Mouse (Mus musculus) kidney, postnatal 10 days (tissue): ENCODE measurements around the gene Dydc1.
"Not testable (repeated sequence)": the region's sequence is repeated elsewhere in the genome, so short reads cannot be mapped to it uniquely, and the experiment has no call there.

Experiments
- DNase-seq: peaks from one replicate; pipeline ENCODE4 v3.0.0; 2021; ENCODE audit warnings: mixed read lengths

Dydc1 gene

DNA sequence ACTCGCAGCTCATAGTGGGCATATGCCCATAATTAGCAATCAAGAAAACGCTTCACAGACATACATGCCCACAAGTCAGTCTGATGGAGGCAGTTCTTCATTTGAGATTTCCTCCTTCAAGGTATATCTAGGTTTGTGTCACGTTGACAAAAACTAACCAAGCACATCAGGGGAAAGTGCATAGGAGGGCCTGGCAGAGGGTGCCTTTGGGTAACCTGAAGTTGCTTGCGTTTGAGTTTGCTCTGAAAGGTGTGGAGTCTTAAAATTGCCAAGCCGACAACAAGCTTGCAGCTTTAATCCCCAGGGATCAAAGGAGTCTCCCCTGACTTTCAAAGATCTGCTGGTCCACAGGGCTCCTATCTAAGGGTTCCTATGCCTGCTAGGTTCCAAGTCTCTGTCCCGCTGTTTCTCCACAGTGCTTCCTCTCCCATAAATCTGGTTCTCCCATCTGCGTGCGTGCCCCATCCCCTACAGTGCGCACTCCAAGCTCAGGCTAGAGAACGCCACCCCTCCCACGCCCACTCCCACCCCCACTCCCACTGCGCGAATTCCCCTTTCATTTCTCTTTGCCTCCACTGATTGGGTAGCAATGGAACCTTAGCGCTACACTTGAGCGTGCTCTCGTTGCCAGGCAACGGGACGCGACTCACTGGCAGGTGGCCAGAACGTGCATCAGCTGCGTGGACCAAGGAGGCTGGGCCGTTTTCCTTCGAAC, at the start of gene Dydc1:
TSS of gene Dydc1 (plus strand) at position 683 of the 715 bp plus-strand sequence.
- peak; percentile 83 for DNase-seq

DNA sequence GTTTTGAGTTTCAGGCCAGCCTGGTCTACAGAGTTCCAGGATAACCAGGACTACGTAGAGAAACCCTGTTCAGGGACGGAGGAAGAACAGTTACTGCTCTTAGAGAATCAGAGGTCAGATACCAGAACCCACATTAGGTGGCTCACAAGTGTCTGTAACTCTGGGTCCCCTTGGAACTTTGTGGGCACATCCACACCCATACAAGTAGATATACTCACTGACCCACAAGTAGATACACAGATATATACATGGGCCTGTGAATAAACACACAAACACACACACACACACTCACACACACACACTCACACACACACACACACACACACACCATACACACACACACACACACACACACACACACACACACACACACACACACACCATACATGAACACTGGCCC, 47.6 kb upstream of the Dydc1 start:
- no peak for DNase-seq

DNA sequence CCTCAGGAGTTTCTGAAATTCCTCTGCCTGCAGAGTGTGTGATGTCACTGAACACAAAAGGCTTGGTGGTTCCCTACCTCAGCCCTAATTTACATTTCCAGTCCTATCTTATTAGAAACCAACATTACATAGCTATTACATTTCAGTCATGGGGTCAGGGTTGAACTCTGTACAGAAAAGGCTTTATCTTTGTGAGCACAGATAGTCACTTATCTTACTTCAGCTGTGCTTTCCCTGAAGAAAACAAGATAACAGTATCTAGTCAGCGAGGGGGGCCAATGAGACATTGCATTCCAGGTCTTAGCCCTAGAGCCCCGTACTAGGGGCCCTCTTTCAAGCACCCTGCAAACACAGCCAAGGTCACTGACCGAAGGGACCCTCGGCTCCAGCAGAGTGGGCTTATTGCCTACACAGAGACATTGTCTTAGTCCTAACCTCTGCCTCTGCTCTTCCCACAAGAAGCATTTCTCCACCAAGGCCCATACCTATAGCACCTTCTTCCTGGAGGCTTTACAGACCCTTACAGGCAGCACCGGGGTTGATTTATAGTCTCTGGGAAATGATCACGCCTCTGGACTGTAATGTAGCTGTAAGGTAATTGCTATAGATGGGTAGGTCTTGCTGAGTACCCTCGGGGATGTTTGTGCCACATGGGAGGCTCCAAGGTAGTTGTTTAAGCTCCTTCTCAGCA, 47.0 kb upstream of the Dydc1 start:
- DNase-seq = no peak

DNA sequence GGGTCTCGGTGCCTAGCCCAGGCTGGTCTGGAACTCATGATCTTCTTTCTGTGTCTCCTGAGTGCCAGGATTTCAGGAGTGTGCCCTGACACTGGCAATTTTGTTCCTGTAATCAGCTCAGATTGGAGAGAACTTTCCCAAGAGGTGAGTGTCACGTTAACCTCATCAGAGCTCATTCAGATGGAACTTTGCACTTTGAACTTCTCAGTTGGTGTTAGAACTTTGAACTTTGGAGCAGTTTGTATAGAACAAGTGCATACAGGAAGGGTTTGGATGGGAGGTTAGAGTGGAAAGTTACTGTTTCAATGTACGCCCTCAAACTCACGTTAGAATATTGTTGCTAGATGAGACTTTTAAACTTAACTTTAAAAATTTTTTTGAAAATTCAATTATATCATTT, 43.4 kb upstream of the Dydc1 start:
- DNase-seq = no peak

DNA sequence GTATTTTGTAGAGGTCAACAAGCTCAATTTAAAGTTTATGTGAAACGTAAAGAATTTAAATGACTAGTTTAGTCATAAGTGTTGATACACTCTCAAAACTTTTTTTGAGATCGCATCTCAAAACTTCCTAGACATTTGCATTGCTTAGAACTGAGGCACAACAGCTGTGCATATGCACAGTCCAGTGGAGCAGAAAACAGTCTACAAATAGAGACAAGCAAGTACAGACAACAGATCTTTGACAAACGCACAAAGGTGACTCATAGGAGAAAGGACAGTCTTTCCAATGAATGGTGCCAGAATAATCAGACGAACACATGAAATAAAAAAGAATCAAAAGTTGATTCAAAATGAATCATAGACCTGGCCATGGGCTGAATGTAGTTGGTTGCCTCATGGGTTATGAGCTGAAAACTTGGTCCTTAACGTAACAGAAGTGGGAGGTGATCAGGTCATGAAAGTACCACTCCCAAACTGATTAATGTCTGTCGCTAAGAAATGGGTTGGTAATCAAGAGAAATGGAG, 41.7 kb upstream of the Dydc1 start:
- no peak for DNase-seq

DNA sequence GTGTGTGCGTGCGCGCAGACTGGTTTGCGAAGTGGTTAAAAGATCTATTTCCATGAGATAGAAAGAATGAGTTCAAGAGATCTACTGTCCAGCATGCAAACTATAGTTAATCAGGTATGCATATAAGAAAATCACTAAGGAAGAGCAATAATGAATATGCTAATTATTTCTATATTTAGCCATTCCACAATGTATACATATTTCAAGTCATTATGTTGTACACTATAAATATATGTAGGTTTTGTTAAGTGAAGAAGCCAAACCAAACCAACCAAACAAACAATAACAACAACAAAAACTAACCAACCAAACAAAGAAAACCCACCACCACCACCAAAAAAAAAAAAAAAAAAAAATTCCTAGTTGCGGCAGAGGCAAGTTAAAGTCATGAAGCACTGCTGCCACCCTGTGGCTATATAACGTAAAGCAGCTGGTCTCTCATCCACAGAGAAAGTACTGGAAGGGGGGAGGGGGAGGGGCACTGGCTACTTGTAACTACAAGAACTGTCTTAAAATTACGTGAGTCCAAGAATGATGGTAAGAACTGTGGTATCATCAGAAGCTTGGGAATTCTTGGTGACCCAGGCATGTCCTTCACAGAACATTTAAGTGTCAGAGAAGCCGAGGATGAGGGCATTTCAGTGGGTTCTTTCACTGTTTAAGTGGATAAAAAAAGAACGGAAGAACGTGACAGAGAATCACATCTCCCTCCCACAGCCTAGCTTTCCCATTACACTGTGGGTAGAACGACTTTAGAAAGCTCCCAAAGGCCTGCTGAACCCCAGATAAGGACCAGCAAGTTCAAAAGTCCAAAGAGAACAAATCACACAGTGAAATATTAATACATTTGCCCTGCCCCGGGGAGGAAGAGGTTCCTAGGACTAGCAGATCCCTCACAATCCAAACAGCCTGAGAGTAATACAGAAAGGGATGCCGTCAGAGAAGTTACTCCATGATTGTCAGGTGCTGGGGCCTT, 39.3 kb upstream of the Dydc1 start:
- peak; percentile 94 for DNase-seq

DNA sequence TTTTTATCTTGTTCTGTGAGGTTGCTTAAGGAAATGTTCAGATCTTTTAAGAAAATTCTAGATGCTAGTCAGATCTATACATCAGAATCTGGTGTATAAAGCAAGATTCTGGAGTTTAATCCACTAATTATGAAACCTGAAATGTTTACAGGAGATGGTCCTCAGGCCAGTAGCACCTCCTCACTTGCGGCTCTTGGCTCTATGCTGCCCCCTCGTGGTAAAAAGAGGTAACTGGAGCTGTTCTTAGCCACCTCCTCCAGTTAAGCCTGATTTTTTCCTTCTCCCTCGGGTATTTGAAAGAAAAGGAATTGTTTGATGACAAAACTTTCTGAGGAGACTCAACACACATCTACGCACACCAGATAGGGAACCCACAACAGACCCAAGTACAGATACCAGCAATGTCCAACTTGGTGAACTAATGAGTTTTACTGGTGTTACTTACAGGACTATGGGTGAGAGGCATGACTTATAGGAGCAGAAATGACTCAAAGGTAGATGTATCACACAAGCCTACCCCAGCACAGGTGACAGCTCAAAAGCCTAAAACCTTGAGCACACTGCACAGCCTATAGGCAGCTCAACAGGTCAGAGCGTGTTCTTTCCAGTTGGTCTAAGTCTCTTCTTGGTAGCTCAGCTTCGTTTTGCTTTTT, 37.4 kb upstream of the Dydc1 start:
- DNase-seq = peak; percentile 80

DNA sequence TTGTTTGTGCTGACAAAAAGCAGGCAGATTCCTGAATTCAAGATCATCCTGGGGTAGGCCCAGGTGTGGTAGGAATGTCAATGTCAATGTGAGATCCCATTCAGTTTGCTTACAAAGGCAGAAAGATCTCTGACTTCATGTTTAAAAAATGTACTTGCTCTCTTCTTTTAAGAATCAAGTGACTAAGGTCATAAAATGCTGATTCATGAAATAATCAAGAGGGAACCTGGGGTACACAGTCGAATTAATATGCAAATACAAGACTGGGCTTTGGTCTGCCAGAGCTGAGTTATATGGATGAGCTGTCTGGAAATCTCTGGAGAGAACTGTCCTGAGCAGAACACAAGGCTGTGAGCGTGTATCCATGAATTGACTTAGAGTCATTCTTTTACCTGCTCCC, 25.3 kb upstream of the Dydc1 start:
- no peak for DNase-seq

DNA sequence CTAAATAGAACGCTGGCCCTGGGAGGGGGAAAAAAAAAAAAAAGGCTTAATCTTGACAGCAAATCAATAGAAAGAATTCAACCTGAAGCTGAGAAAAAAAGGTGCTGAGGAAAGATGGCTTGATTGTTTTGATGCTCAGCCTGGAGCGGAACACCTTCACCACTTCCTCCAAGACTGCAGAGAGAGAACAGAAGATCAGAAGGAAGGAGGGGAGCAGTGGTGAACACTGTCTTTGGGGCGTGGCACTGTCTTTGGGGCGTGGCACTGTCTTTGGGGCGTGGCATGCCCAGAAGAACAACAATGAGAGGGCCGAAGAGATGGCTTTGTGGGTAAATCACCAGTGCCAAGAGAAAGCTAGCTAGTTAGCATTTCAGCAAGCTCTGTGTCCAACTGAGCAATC, 22.2 kb upstream of the Dydc1 start:
- DNase-seq = no peak

DNA sequence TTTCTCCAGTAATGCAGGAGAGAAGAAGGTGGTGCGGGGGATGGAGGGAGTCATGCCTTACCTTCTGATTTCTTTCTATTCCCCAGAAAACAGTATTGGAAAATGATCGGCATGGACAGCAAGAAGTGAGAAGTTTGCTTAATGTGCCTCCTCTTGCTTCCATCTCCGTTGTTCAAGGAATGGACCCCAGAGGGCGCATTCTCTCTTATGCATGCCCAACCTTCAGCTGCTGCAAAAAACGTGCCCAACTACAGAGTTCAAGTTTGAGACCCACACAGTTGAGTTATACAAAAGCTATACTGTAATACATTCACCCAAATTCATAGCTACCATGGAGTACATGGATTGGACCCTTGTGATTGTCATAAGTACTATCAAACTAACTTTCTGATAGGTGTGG, 20.2 kb upstream of the Dydc1 start:
- peak; percentile 37 for DNase-seq

DNA sequence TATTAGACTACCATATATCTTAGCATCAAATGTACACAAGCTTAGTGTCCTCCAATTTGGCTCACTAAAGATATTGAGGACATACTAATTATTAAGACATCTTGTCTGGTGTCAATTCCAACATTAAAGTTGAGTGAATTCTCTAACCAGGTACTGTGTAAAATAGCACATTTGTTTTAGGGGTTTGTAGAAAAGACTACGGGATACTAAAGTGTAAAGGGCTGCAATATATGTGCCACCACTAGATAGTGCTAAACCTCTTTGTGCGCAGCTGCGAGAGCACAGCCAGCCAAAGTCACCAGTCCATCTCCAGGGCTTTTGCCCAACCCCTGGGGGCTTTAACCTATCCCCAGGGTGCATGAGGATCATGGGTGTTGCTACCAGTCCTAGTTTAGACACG, 19.5 kb upstream of the Dydc1 start:
- not testable (repeated sequence) for DNase-seq

DNA sequence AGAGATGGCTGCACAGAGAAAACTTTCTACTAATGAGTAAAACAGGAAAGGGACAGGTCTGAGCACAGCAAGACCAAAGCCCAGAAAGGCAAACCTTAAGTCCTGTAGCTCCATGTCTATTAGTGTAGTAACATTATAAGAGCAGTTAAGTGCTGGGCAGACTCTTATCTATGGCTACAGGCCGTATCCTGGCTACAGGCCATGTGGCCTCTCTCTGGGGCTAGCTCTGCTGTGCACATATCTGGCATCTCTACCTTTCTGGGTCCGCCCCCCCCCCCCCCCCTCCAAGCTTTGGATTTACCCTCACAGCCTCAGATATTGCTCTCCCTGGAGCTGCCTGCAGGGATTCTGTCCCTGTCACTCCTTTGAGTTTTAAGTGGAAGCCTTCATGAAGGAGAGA, 7.5 kb upstream of the Dydc1 start:
- no peak for DNase-seq

DNA sequence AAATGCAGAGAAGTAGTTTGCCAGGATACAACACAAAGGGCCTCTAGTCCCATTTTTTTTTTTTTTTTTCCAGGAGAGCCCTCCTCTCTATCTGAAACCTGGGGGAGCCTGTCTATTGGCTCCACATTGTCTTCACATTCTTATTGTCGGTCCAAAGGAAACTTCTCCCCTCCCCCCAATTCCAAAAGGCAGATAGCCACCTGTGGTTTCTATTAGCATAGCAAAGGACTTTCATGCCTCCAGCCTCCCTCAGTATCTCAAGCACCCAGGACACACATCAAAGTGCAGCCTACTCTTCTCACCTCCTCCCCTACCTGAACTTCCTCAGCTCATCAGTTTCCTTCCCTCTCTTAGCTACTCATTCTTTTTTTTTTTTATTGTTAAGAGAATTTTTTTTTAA, 6.3 kb upstream of the Dydc1 start:
- DNase-seq = no peak

DNA sequence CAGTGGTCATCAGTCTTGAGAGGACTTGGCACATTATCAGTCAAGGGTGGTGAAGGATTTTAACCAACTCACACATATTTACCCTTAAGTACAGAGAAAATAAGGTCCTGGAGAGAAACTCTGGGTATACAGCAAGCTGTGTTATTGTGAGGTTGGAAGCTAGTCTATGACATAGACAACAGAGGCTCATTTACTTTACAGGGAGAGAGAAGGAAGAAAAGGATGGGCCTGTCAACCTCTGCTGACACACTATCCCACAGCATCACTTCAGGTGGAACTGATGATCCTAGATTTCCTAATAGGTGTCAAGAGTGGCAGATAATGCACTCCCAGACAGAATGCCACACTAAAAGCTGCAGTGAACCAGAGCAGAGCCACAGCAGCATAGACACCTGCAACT, 3.6 kb upstream of the Dydc1 start, which contains the start of gene Dydc2:
TSS of gene Dydc2 (minus strand) at position 101 of the 400 bp plus-strand sequence.
- no peak for DNase-seq

DNA sequence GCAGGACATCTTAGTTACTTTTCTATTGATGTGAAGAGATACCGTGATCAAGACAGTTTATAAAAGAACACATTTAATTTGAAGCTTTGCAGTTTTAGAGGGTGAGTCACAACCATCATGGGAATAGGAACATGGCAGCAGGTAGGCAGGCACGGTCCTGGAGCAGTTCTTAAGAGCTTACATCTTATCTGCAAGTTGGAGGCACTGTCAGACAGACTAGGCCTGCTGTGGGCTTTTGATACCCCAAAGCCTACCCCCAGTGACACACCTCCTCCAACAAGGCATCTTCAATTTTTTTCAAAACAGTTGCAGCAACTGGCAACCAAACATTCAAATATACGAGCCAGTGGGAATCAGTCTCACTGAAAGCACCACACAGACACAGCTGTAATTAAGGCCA, 2.4 kb upstream of the Dydc1 start:
- no peak for DNase-seq

DNA sequence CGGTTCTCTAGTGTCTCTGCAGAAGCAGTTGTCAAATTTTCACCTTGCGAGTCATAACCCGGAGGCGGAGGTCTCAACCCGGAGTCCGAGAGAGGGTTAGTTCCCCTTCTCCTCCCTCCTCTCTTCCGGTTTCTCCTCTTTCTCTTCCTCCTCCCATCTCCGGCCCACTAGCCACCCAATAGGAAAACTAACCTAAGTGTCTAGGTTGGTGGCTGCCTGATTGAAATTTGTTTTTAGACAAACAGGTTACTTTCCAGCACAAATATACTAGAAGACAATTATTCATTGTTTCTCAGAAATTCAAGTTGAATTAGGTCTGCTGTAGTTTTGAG, 199 bp downstream of the Dydc1 start:
- no peak for DNase-seq

DNA sequence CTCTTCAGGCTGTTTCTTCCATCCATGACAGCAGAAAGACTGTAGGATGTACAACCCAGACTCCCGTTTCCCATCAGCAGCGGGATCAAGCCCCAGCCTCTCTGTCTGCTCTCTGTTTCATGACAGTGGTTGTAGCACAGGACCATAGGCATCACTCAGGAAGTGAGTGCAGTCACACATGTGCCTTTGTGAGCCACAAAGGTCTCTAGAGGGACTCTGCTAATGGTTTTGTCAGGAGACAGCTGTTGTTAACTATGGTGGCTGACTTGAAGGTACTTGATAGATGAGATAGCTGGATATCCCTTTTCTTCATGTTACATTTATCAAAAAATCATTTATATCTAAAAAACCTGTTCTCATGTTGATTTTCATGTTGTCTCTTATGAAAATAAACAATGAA, 9.7 kb downstream of the Dydc1 start:
- DNase-seq = no peak

DNA sequence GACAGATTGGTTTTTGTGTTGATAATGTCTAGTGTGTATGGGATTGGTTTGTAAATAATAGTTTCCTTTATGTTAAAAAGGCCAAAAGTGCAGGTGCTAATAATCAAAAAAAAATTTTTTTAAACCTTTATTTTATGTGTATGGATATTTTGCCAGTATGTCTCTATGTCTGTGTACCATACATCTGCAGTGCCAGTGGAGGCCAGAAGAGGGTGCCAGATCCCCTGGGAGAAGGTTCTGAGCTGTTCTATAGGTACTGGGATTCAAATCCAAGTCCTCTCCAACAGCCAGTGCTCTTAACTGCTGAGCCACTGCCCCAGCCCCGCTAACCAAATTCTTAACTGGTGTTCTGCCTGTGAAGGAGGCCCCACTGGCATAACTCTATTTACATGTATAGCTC, 14.8 kb downstream of the Dydc1 start:
- peak; percentile 37 for DNase-seq

DNA sequence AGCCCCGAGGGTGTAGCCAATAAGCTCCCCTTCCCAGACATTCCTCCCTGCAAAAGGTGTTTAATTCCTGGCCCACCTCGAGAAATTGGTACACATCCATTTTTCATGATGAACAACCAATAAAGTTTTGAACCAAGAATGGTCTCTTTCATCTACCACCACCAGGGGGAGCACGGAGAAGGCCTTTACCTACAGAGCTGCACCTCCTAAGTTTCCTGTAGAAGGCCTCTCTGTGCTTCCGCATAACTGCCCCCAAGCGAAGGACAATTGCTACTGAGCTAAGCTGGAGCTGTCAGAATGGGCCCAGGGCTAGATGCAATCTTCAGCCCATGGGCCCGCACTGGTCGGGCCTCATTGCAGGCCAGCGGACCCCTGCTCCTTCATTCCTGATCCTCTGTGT, 18.1 kb downstream of the Dydc1 start:
- DNase-seq = peak; percentile 32

DNA sequence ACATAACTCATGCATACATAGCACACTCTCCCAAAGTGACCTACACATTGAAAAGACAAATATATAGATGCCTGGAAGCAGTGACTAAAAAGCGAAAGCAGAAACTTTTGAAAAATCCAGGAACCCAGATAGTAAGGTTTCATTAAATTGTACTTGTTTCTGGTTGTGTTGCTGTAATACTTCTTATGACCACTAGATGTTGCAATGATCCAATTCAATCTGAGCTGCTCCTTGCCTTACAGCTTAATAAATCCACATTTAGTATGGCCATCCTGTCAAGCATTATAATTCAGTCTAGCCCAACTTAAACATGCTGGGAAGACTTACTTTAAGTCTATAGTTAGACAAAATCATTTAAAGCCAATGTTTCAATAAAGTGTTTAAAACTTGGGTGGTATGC, 21.4 kb downstream of the Dydc1 start:
- no peak for DNase-seq

DNA sequence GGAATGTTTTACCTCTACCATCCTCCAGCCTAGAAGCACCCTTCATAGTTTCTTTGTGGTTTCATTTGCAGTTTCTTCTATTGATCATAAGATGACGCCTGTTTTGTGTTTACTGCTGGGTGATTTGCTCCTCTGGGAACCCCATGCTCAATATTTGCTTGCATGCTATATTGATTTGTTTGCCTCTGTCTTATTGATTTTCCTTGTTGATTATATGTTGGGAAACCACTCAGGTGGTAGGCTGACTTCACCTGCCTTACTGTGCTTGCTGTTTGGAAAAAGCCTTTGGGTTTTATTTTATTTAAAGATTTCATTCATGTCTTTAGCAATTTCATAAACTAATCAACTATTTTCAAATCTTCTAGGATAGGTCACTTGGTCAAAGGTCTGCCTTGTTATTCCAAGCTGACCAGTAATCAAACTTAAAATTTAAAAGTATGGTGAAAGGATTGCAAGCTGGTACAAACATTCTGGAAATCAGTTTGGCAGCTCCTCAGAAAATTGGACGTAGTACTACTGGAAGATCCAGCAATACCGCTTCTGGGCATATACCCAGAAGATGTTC, 23.7 kb downstream of the Dydc1 start:
- no peak for DNase-seq

DNA sequence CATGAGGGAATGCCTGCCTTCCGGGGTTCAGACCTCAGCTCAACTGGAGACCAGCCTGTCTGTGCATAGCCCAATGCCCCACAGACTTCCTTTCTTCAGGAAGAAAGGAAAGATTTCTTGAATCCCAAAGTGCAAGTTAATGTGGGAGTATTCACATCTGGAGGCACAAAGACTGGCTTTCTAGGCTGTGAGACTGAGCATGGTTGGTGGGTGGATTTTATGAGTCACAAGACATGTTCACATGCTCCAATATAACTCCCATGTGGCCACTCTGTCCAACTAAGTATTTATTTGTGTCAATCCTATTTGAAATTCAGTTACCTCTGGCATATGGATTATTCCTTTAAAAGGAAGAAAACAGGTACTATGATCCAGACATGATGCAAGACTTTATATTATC, 26.0 kb downstream of the Dydc1 start:
- no peak for DNase-seq

DNA sequence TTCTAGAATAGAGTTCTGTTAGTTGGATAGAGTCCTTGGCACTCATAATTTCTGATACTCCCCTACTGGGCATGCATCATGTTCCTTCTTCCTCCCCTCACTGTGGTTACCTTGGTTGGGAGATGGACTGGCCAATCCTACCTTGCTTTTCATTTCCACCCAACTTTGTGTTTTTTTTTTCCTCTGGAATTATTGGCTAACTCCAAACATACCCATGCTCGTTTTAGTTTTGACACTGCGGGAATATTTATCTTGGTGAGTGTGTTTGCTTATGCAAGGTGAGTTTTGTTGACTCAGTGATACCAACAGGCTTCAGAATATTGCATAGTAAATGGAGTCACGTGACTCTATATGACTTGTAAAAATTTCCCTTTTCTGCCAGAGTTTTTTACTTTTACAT, 28.0 kb downstream of the Dydc1 start:
- DNase-seq = no peak
